Mouse (Mus musculus) CH12.LX (cell line): Measurements from ENCODE around the gene Foxe1. TPM values are rescaled to one million over a fixed set of nuclear protein-coding genes. Genes with fewer than 3 reads are reported as not detected.

Experiments used
- DNase-seq: peaks from one replicate; pipeline ENCODE4 v3.0.0-alpha.2; 2013; ENCODE audit errors: extremely low read depth
- H3K27ac ChIP-seq: 2 replicates; pipeline ENCODE4 v1.5.1; 2012; ENCODE audit warnings: low read depth, mild to moderate bottlenecking, control low read depth, moderate library complexity; ENCODE audit not compliant: insufficient read depth
- H3K27me3 ChIP-seq: replicated peaks from 2 replicates; pipeline ENCODE3; 2012; ENCODE audit warnings: inconsistent platforms
- H3K36me3 ChIP-seq, 2 experiments: replicated peaks in 1 of 2; 2 replicates each; pipeline versions ENCODE3 to v1.6.1; 2012; ENCODE audit warnings: inconsistent platforms in 1 of 2, low read length in 1 of 2, mild to moderate bottlenecking in 1 of 2, mixed read lengths in 1 of 2, moderate library complexity in 1 of 2; ENCODE audit not compliant: control insufficient read depth in 1 of 2, insufficient read depth in 1 of 2
- H3K4me1 ChIP-seq, 2 experiments: 2 replicates each; pipeline ENCODE4 v1.6.1; 2012; ENCODE audit warnings: inconsistent platforms in 1 of 2, moderate library complexity in 1 of 2; ENCODE audit not compliant: insufficient read depth in 2 of 2, control insufficient read depth in 1 of 2
- H3K4me2 ChIP-seq: 2 replicates; pipeline ENCODE4 v1.6.1; 2012; ENCODE audit warnings: low read depth, mild to moderate bottlenecking, control low read depth; ENCODE audit not compliant: poor library complexity, insufficient read depth, severe bottlenecking
- H3K4me3 ChIP-seq, 3 experiments: fragments of 150-350 bp in 1 of 3; sonication (generic) in 1 of 3; replicated peaks in 1 of 3; 2 replicates each; pipeline versions ENCODE3 to v1.5.1; 2011 to 2012; ENCODE audit warnings: low read depth in 2 of 3, low read length in 2 of 3, mild to moderate bottlenecking in 2 of 3, moderate library complexity in 2 of 3, control low read depth in 1 of 3, improper control_type of control experiment in 1 of 3, inconsistent platforms in 1 of 3, mixed read lengths in 1 of 3; ENCODE audit not compliant: poor library complexity in 1 of 3
- H3K79me2 ChIP-seq: replicated peaks from 2 replicates; pipeline ENCODE4 v1.6.1; 2012; ENCODE audit warnings: mild to moderate bottlenecking, moderate library complexity; ENCODE audit not compliant: control insufficient read depth, poor library complexity, insufficient read depth, severe bottlenecking; ENCODE audit errors: extremely low read depth
- H3K9ac ChIP-seq: 2 replicates; pipeline ENCODE4 v1.6.1; 2012; ENCODE audit warnings: low read depth, mild to moderate bottlenecking, control low read depth, moderate library complexity; ENCODE audit not compliant: insufficient read depth
- H3K9me3 ChIP-seq: replicated peaks from 2 replicates; pipeline ENCODE3; 2012; ENCODE audit warnings: low read length, inconsistent platforms, mixed read lengths
- CTCF ChIP-seq, 2 experiments: IDR thresholded peaks in 1 of 2; conservative IDR thresholded peaks in 1 of 2; 2 replicates each; pipeline ENCODE4 v1.5.1; 2011 to 2012; ENCODE audit warnings: low read depth in 2 of 2, low read length in 2 of 2, improper control_type of control experiment in 1 of 2, inconsistent platforms in 1 of 2, mild to moderate bottlenecking in 1 of 2, moderate library complexity in 1 of 2
- EP300 ChIP-seq: IDR thresholded peaks from 2 replicates; pipeline ENCODE4 v1.6.1; 2011; ENCODE audit warnings: low read length, improper control_type of control experiment
- GABPA ChIP-seq: IDR thresholded peaks from 2 replicates; pipeline ENCODE4 v1.6.1; 2012; ENCODE audit warnings: low read depth, low read length, improper control_type of control experiment, inconsistent platforms; ENCODE audit not compliant: insufficient replicate concordance
- IRF4 ChIP-seq: IDR thresholded peaks from 2 replicates; pipeline ENCODE4 v1.6.1; 2014; ENCODE audit warnings: low read depth, mild to moderate bottlenecking, inconsistent platforms, low read length, improper control_type of control experiment
- MXI1 ChIP-seq: IDR thresholded peaks from 2 replicates; pipeline ENCODE4 v1.6.1; 2011; ENCODE audit warnings: mild to moderate bottlenecking, low read depth, low read length, improper control_type of control experiment
- NRF1 ChIP-seq: IDR thresholded peaks from 2 replicates; pipeline ENCODE4 v1.6.1; 2014; ENCODE audit warnings: low read depth, mild to moderate bottlenecking, inconsistent platforms, low read length, improper control_type of control experiment, moderate library complexity
- PAX5 ChIP-seq: IDR thresholded peaks from 2 replicates; pipeline ENCODE4 v1.6.1; 2012; ENCODE audit warnings: low read length, inconsistent platforms, mixed read lengths
- POLR2AphosphoS2 ChIP-seq: IDR thresholded peaks from 2 replicates; pipeline ENCODE4 v1.6.1; 2011; ENCODE audit warnings: low read depth, low read length, improper control_type of control experiment
- RAD21 ChIP-seq: IDR thresholded peaks from 2 replicates; pipeline ENCODE4 v1.6.1; 2011; ENCODE audit warnings: low read depth, mild to moderate bottlenecking, low read length, improper control_type of control experiment, moderate library complexity
- RCOR1 ChIP-seq: conservative IDR thresholded peaks from 2 replicates; pipeline ENCODE4 v1.6.1; 2012; ENCODE audit warnings: low read depth, mild to moderate bottlenecking, inconsistent platforms, low read length, improper control_type of control experiment
- SIN3A ChIP-seq: IDR thresholded peaks from 2 replicates; pipeline ENCODE4 v1.6.1; 2012; ENCODE audit warnings: low read length, improper control_type of control experiment, inconsistent platforms
- ZNF384 ChIP-seq: IDR thresholded peaks from 2 replicates; pipeline ENCODE4 v1.6.1; 2012; ENCODE audit warnings: low read depth, low read length, improper control_type of control experiment, inconsistent platforms
- dilution Hi-C: fragments of 300-500 bp; cut with MboI; formaldehyde crosslinking; loops from 2 replicates; pipeline ENCODE4 v1.14.3; 2020; ENCODE audit warnings: low sequenced_read_pairs; ENCODE audit not compliant: extremely low pct_unique_long_range_greater_than_20kb, extremely low pct_ligation_motif_present
- in situ Hi-C: fragments of 300-500 bp; cut with MboI; formaldehyde crosslinking; loops from 3 replicates; pipeline ENCODE4 v1.14.3; 2019; ENCODE audit warnings: low sequenced_read_pairs, low pct_ligation_motif_present, low pct_unique_long_range_greater_than_20kb, mixed read lengths
- polyA plus RNA-seq: library from polyadenylated mRNA; unstranded; fragments of >175 nt; gene quantifications from 2 replicates; pipeline ENCODE4 v1.2.1, GENCODE M21; 2012; ENCODE audit warnings: low read depth; ENCODE audit not compliant: insufficient read length
- total RNA-seq, 2 experiments: library from RNA; depleted of rRNA; stranded (reverse); fragments of 300-350 nt in 1 of 2; fragments of >200 nt in 1 of 2; gene quantifications; 2 replicates each; pipeline ENCODE4 v1.2.3; 2012 to 2014

Gene Foxe1
- total and polyA plus RNA-seq, 3 experiments: not detected

DNA sequence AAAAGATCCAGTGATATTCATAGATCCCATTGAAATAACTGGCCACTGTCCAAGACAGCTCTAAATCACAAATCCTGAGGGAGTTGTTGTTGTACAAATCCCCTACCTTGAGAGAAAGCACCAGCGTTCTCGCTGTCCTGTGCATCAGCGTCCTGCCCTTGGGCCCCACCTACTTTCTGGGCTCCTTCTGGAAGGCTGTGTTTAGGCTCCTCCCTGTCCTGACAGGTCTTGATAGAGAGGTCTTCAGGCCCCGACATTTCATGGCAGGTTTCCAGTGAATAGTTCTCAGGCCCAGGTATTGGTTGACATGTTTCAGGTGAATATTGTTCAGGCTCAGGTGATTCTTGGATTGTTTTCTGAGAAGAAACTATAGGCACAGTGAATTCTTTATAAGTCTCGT is 52.3 kb downstream of the Foxe1 start:
- no peaks in the 10 kb centered on the region for H3K36me3 ChIP-seq
- H3K27ac ChIP-seq: no peak overlapping the region
- H3K79me2 ChIP-seq: no peaks in the 10 kb centered on the region
- no peaks in the 10 kb centered on the region for H3K27me3 ChIP-seq
- H3K4me2 ChIP-seq: no peak overlapping the region
- in situ Hi-C loops: no loop called here
- dilution Hi-C loops: no loop called here
- DNase-seq: no peak
- no peaks in the 10 kb centered on the region for H3K9me3 ChIP-seq
- peaks cover 0 to 19% of the 10 kb centered on the region in 2 experiments; a peak in 2 of 4 replicates for H3K4me1 ChIP-seq
- no peak overlapping the region for H3K4me3 ChIP-seq
- no peak overlapping the region for H3K9ac ChIP-seq
- TF ChIP-seq IRF4 (no peak), RCOR1 (no peak), CTCF (conservative IDR thresholded peaks at IDR 0.05 in 1 of 2, IDR thresholded peaks at IDR 0.05 in 1 of 2; ENCODE audit: low read depth in 2 of 2, low read length in 2 of 2) (no peak), RAD21 (no peak), NRF1 (no peak), EP300 (no peak), PAX5 (no peak), POLR2AphosphoS2 (no peak), ZNF384 (no peak), MXI1 (no peak), SIN3A (no peak), GABPA (no peak)

Other genes with a start within 250 kb of the Foxe1 start
- 64.7 and 80.6 TPM in 2 replicates for gene Ncbp1, start 205.0 kb upstream of the Foxe1 start, total RNA-seq (2012; rRNA removed)
- gene Ncbp1, start 205.0 kb upstream of the Foxe1 start, total RNA-seq (2014; rRNA removed): 82.0 and 88.2 TPM in 2 replicates
- 121 and 141 TPM in 2 replicates for gene Ncbp1, start 205.0 kb upstream of the Foxe1 start, polyA plus RNA-seq
- 29.1 and 34.0 TPM in 2 replicates for gene Tstd2, start 204.9 kb upstream of the Foxe1 start, total RNA-seq (2012; rRNA removed)
- 36.4 and 40.2 TPM in 2 replicates for gene Tstd2, start 204.9 kb upstream of the Foxe1 start, total RNA-seq (2014; rRNA removed)
- gene Tstd2, start 204.9 kb upstream of the Foxe1 start, polyA plus RNA-seq: 26.9 and 30.4 TPM in 2 replicates
- gene Xpa, start 147.3 kb upstream of the Foxe1 start, total RNA-seq (2012; rRNA removed): 11.2 and 13.9 TPM in 2 replicates
- 13.8 and 16.2 TPM in 2 replicates for gene Xpa, start 147.3 kb upstream of the Foxe1 start, total RNA-seq (2014; rRNA removed)
- gene Xpa, start 147.3 kb upstream of the Foxe1 start, polyA plus RNA-seq: 28.8 and 34.0 TPM in 2 replicates
- gene Trmo, start 45.8 kb downstream of the Foxe1 start, total RNA-seq (2012; rRNA removed): 17.5 and 18.8 TPM in 2 replicates
- gene Trmo, start 45.8 kb downstream of the Foxe1 start, total RNA-seq (2014; rRNA removed): 24.1 and 27.0 TPM in 2 replicates
- 10.9 and 15.4 TPM in 2 replicates for gene Trmo, start 45.8 kb downstream of the Foxe1 start, polyA plus RNA-seq
- gene Hemgn, start 69.9 kb downstream of the Foxe1 start, total RNA-seq (2012; rRNA removed): 0.04 TPM in 1 of 2 replicates, not detected in the other
- 0.09 TPM in 1 of 2 replicates, not detected in the other for gene Hemgn, start 69.9 kb downstream of the Foxe1 start, total RNA-seq (2014; rRNA removed)
- gene Hemgn, start 69.9 kb downstream of the Foxe1 start, polyA plus RNA-seq: 0.11 TPM in 1 of 2 replicates, not detected in the other
- gene Anp32b, start 107.3 kb downstream of the Foxe1 start, total RNA-seq (2012; rRNA removed): 37.5 and 45.2 TPM in 2 replicates
- gene Anp32b, start 107.3 kb downstream of the Foxe1 start, total RNA-seq (2014; rRNA removed): 22.9 and 29.4 TPM in 2 replicates
- 864 and 1,039 TPM in 2 replicates for gene Anp32b, start 107.3 kb downstream of the Foxe1 start, polyA plus RNA-seq
- 103 and 119 TPM in 2 replicates for gene Nans, start 145.6 kb downstream of the Foxe1 start, total RNA-seq (2012; rRNA removed)
- gene Nans, start 145.6 kb downstream of the Foxe1 start, total RNA-seq (2014; rRNA removed): 140 and 150 TPM in 2 replicates
- gene Nans, start 145.6 kb downstream of the Foxe1 start, polyA plus RNA-seq: 127 and 173 TPM in 2 replicates
- 24.4 and 26.5 TPM in 2 replicates for gene Trim14, start 192.5 kb downstream of the Foxe1 start, total RNA-seq (2012; rRNA removed)
- gene Trim14, start 192.5 kb downstream of the Foxe1 start, total RNA-seq (2014; rRNA removed): 11.6 and 13.8 TPM in 2 replicates
- gene Trim14, start 192.5 kb downstream of the Foxe1 start, polyA plus RNA-seq: 26.0 and 35.4 TPM in 2 replicates